Mouse (Mus musculus) mesoderm, embryonic 11.5 days (tissue): Measurements from ENCODE around the gene Ccdc93.
A peak's percentile ranks its signal among the peaks of the same experiment; 100 is the strongest.

Source experiments
- DNase-seq: peaks from one replicate; pipeline ENCODE4 v3.0.0-alpha.2; 2012; ENCODE audit warnings: low read depth, low spot score

Ccdc93 gene

DNA sequence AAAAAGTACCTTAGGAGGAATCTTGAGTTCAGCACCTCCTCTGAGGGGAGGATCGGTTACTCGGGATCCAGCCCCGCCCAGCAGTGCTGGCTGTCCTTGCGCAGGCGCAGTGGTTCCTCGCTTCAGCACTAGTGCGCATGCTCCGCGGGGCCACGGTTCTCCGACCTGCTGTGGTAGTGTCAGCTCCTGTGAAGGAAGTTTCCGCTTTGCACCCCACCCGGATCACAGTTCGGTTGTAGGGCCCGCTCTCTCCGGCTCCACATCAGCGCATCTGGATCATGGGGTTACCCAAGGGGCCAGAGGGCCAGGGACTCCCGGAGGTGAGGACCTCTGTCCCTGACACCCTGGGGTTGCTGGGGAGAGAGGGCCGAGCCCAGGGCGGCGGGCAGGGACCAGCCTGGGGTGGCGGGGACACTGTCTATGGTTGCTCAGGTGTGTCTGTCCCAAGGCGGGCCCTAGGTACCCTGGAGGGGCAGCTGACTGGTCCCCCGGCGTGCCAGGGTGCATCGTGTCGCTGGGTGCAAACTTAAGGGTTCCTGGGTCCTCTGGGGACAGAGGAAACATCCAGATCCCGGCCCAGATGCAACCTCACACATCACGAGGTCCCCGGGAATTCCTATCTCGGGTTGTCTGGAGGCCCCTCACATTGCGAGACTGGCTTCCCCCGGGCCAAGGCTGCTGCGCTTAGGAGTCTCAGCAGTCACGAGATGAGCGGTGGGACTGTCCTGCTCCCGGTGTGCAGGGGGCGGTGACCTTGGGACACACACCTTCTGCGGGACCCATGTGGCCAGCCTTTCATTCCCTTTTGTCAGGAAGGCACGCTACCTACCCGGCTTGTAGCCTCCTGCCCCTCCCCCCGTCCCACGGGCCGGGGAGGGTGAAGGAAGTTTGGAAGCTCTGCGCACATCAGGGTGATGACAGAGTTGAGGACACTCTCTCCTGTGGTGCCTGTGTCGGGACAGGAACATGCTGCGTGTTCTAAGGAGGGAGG lies at the start of gene Ccdc93:
Gene Ccdc93 (plus strand): TSS at position 112 of the 991 bp plus-strand sequence.
- peak; percentile 96 for DNase-seq

DNA sequence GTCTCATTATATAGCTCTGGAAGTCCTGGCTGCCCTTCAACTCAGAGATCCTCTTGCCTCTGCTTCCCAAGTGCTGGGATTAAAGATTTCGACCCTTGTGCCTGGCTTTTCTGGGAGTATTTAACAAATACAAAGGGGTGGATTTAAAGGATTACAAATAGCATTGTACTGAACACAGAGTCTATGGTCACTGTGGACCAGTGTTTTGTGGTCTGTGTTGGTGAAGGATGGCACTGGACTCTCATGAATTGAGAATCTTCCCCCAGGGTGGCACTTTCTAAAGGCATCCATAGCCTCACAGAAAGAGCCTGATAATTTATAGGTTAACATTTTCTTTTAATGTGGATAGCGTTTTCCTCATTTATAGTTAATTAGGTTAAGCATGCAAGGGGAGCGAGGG lies 49.3 kb upstream of the Ccdc93 start:
- DNase-seq = no peak

DNA sequence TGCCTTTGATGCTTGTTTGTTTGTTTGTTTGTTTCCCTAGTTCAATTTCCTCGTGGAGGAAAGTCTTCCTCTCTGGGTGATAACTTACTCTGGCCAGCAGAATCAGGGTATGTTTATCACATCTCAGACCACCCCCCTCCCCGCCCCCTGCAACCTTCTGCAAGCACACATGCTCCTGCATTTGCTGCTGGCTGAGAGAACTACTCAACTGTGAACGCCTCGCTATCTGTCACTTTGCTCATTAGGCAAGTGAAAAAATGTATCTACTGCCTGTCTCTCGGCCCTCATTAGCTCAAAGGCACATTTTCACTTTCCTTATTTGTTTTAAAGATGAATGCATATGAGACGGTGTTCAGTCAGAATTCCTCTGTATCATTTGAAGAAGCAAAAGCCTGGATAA lies 42.5 kb upstream of the Ccdc93 start:
- no peak for DNase-seq

DNA sequence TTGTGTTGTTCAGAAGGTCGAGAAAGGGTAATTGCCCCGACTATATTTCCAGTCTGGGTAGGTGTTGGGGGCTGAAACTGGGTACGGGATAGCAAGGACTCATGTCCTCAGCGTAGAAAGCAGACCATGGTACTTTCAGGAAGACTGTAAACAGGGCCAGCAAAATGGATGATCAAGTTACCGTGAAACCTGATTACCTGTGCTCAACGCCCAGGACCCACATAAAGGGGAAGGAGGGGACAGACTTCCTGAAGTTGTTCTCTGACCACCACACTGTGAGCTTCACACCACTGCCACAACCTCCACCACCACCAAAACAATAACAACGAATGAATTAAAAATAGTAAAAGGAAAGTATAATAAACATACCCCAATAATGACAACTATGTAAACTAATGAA lies 42.1 kb upstream of the Ccdc93 start:
- no peak for DNase-seq

DNA sequence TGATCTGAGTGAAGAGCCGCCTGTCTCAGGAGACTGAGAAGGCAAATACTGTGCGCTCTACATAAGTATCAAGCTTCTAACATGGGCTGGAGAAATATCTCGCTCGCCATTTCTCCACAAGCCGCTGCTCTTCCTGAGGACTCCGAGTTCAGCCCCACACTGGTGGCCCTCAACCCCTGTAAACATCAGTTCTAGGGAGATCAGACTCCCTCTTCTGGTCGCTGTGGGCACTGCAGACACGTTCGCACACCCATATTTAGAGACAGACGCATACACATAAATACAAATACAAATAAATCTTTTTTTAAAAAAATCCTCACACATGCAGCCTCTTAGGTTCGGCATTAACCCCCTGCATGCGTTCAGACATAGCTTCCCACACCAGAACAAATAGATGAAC lies 41.3 kb upstream of the Ccdc93 start:
- DNase-seq = no peak

DNA sequence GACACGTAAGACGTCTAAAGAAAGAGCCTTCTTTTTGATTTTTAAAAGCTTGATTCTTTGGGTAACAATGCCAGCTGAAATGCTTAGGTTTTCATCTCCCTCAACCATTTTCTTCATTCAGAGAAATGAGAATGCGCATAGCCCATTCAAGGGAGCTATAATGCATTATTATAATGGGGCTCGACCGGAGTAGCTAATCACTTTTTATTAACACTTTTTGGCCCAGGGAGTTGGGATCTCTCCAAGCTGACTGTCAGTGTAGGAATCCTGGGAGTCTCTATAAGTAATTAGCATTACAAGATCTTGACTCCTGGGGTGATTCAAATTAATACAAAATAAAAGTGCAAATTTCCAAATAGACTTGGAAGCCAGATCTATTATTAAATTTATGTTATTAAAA lies 40.8 kb upstream of the Ccdc93 start:
- DNase-seq = no peak

DNA sequence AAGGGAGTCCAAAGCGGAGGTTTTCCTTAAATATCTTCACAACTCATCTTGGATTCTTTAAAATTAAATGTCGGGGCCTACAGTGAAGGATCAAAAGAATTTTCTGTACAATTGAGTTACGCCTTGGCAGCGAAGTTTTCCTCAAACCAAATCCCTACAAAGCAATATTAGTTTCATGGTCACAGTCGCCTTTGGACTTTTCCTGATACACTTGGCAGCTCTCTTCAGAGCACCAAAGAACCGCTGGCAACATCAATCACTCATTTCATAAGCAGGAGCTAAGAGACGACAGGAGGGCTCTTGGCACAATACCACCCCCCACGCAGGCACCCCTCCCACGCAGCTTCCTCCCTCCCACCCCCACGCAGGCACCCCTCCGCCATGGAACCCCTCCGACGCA lies 40.4 kb upstream of the Ccdc93 start:
- DNase-seq = no peak

DNA sequence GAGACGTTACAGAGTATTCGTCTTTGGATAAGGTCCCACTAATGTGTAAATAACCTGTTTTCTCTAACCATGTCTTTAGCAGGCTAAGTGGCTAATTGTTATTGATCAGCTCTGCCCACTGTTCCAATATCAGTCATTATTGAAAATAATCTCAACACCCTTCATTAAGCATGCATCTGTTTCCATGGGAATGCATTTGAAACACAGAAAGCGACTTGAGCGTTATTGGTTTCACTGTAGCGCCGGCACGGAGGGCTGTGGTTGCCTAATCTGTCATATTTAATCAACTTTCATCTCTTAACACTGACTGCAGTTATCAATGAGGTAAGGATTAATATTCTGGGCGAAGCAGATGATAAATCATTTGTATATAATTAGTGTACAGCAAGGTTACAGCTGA lies 40.0 kb upstream of the Ccdc93 start:
- no peak for DNase-seq

DNA sequence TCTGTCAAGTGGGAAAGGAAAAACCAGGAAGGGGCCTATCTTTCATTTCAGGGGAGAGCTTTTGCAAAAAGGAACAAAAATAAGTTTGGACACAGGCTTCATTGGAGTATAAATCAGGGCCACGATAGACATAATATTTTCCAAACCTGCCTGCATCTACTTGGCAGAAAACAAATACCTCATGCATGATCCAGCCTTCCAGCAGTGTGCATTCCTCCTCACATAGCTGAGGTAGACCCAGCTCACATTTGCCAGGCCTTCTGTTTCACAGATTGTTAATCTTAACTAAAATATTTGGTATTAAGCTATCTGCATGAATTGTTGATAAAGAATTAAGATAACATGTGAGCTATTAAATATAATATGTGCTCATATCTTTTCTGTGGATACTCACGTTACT lies 37.7 kb upstream of the Ccdc93 start:
- no peak for DNase-seq

DNA sequence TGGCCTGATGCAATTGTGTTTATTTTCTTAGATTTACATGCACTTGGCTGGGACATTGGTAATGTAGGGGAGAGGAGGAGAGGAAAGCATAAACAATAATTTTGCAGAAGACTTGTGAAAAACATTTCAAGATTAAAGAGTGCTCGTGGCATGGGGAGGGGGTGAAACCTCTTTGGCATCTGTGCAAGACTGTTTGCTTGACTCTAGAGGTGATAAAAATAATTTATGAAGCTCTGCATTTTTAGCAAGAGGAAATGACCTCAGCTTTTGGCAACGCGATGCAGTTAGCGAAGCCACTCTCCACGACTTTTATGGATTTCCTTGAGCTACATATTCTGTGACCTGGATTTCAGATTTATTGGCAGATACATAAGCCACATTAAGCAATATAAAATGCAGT lies 36.1 kb upstream of the Ccdc93 start:
- DNase-seq = peak; percentile 47

DNA sequence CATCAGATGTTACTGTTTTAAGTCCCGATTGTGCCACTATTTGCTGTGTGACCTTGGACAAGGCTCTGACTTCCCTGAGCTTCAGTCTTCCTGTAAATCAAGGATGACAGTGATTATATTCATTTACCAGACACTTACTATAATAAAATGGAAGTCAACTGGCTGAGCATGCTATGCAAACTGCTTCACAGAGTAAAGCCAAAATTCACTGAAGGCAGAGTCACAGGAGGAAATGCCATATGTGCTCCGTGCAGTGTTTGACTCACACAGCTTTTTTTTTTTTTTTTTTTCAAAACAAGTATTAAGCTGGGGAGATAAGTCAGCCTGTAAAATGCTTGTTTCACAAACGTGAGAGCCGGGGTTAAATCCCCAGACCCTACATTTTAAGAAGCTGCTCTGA lies 34.3 kb upstream of the Ccdc93 start:
- no peak for DNase-seq

DNA sequence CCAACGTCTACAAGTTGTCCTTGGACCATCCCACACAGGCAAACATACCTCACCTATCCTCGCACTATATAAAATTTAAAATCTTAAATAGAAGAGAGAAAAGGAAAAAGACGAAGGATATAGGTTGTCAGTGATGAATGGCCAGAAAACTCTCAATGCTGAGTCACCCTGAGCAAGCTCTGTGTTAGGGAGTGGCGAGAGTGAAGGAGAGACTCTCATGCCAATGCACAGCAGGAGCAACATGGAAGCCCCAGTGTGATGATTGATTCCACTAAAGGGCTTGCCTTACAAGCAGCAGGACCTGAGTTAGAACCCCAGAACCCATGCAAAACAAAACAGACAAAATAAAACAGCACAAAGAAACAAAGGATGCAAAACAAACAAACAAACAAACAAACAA lies 32.6 kb upstream of the Ccdc93 start:
- no peak for DNase-seq

DNA sequence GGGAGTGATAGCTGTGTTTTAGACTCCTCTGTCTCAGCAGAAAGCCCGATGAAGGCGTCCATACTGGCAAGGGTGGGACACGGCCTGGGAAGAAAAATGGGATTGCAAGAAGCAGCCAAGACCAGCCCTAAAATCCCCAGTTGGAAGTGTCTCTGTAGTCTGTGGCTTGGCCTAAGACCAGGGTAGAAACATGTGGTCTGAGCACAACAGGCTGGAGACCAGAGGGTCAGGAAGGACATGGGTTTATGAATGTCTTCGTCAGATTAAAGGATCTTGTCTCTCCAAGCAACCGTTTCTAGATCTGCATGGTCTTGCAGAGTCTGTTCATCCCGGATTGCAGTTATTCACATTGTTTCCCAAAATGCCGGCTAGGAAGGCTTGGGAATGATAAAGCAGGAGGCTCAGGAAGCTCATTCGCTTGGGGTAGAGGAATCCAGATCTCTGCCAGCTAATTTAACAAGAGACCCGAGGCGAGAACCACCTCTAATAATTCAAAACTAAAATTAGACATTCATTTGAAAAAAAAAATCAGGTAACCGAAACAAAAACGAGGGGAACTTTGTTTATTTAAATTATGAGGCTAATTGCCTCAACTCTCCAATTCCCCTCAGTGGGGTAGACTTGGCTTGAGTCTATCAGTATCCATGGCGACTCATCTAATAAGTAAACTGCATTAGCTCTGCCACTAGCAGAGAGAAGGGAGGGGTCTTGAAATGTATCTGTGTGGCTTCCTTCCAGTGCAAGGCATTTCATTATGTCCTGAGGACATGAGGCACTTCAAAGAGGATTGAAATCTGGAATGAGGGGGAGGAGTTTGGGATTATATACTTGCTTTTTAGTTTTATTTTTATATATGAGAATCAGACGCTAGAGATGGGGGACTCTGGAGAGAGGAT lies 31.6 kb upstream of the Ccdc93 start:
- DNase-seq = no peak

DNA sequence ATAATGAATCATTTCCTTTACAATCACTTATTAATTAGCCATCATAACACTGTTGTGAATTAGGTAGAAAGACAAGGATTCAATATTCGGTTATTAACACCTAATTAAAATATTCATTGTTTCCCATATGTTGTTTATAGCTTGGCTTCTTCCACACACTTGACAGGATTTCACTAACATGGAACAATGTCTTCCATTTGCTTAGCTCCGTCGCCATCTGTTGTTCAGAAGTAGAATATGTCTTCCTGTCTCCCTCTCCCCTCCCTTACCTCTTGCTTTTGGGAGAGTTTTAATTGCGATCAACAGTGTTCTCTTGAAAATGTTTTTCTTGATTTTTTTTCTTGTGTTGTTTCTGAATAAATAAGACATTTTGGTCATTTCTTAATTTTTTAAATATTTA lies 30.6 kb upstream of the Ccdc93 start:
- peak; percentile 39 for DNase-seq

DNA sequence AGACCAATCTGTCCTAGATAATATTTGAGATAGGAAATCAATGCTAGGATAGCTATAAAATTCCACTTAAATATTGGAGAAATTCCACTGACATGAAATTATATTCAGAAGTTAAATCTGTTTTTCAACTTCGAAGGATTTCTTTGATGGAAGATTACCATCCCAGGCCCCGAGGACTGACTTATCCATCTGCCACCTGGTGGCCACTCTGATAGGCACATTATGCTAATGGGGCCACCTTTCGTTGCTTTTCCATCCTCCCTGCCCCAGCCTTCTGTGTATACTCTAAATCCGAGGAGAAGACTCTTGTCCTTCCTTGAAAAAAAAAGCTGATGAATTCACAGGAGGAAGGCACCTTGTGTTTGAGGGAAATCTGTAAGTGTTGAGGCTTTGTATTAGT lies 11.8 kb upstream of the Ccdc93 start:
- peak; percentile 45 for DNase-seq

DNA sequence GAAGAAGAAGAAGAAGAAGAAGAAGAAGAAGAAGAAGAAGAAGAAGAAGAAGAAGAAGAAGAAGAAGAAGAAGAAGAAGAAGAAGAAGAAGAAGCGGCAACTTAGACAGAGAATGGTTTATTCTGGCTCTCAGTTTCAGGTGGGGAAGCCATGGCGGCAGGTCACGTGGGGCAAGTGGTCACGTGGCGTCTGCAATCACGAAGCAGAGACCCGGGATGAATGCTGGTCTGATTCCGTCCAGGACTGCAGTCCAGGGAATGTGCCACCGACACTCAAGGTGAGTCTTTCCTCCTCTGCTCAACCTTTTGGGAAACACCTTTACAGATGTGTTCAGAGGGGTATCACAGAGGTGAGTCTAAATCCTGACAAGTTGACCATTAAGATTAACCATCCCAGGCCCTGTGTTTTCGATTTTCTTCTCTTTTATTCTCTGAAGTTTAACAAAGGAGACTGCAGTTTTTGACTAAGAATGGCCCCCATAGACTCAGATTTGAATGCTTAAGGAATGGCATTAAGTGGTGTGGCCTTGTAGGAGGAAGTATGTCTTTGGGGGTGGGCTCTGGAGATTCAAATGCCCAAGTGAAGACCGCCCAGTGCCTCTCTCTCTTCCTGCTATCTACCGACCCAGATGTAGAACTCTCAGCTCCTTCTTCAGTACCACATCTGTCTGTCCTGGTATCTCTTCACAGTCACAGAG lies 11.1 kb upstream of the Ccdc93 start:
- no peak for DNase-seq

DNA sequence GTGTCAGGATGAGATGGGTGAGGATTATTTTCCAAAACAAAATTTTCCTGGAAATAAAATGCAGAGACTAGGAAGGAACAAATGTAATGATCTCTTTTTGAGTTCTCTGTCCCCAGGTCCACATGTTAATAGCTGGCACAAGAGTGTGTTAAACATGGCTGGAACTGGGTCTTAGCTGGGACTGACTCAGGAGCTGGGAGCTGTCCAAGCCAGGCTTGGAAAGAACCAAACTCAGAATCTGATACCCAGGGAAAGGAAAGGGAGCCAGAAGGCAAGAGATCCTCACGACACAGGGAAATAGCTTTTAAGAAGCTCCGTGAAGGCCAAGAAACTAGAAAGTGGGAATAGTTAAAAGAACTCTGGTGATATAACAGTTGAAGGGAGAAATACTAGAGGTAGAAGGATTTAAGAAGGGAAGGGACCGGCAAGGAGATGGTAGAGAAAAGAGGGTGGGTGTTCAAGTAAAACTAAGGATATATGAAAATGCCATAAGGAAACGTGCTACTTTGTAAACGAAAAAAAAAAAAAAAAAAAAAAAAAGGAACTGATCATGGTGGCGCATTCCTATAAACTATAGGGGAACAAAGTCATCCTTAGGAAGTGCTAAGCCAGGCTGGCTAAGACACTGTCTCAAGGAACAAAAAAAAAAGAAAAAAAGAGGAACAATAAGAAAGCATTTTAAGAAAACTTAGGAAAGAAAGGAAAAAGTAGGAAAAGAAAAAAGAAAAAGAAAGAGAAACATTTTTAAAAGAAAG lies 489 bp upstream of the Ccdc93 start:
- DNase-seq = peak; percentile 3

DNA sequence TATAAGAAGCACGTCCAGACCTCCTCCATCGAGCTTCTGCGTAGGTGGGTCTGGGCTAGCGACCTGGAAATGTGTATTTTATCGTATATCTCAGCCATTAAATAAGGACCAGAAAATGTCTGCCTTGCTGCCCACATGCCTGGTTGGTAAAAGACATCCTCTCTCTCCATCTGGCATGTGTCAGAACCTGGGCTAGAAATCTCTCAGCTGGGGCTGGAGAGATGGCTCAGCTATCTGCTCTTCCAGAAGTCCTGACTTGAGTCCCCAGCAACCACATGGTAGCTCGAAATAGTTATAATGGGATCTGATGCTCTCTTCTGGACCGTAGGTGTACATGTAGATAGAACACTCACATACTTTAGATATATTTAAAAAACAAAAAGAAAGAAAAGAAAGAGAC lies 5.1 kb downstream of the Ccdc93 start:
- DNase-seq = no peak

DNA sequence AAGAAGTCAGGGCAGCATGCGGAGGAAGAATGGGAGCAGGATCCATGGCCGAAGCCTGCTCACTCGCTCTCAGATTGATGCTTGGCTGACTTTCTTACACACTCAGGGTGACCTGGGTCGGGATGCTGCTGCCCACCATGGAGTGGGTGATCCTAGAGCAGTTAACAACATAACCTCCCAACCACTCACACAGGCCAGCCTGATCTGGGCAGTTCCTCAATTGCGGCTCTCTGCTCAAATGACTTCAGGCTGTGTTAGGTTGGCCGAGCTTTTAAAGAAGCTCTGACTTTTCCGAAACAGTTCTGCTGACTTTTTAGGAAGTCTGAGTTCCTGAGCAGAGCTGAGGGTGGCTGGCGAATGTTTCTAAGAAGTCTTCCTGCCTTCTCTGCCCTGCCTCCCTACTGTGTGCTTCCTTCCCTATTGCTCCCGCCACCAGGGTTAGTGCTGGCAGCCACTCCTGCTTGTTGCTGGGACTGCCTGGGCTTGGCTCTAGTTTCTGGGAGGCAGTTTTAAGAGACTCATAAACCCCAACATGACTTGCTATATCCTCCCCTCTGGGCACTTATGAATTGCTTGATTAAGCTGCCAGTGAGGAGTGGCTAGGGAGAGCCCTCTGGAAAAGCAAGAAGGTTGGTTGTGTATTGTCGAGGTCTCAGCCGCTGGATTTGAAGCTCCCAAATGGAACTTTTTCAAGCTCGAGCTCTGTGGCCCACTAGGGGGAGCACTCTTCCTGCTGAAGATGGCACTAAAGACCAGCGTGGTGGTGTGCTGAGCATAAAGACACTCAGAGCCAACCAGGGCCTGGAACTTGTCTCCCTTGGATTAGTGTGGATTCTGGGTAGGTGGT lies 9.9 kb downstream of the Ccdc93 start:
- peak; percentile 68 for DNase-seq

DNA sequence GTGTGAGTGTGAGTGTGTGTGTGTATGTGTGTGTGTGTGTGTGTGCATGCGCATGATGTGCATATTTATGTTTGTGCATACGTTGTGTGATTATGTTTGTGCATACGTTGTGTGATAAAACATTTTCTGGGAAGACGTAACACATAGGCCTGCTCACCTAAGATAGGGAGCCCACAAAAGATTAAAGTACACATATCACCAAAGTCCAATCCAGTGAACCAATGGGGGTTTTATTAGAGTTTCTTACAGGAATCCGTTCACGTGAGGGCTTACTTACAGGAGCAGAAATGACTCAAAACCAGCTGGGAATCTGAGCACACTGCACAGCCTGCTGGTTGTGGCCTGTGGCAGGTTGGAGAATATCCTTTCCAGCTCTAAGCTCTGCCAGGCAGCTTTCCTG lies 13.3 kb downstream of the Ccdc93 start:
- no peak for DNase-seq
